Mouse (Mus musculus): Measurements from ENCODE around the gene Olfr1151.

Gene Olfr1151

GRCm38 (mm10) chr2:87855562-87855961, at the start of gene Olfr1151:
TSS of gene Olfr1151 (plus strand) at chr2:87855862.
- no peak for DNase-seq (ENCODE audit: low spot score in 2 of 2)

GRCm38 (mm10) chr2:87809522-87809921, 46.1 kb upstream of the Olfr1151 start, which contains the start of gene Olfr1145:
TSS of gene Olfr1145 (plus strand) at chr2:87809822.
- no peak for DNase-seq (ENCODE audit: low spot score in 2 of 2)

DNA sequence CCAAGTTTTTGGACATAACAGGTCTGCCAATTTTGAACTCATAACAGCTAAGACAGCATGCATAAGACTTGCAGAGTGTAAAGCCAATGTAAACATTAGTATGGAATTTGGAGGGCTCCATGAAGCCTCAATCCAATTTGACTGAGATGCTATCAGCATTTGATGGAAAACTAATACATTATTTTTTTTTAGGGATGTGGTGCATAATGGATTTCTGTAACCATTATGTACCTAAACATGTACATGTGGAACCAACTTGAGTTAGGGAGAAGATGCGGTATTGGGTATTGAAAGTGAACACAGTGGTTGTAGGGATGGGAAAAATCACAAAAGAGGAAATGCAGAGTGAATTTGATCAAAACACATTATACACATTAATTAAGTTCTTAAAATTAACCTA, 25.4 kb upstream of the Olfr1151 start, which contains the start of gene Olfr1148:
Gene Olfr1148, plus strand, starts transcription at position 301 of the 400 bp plus-strand sequence.
- DNase-seq (ENCODE audit: low spot score in 2 of 2) = no peak

DNA sequence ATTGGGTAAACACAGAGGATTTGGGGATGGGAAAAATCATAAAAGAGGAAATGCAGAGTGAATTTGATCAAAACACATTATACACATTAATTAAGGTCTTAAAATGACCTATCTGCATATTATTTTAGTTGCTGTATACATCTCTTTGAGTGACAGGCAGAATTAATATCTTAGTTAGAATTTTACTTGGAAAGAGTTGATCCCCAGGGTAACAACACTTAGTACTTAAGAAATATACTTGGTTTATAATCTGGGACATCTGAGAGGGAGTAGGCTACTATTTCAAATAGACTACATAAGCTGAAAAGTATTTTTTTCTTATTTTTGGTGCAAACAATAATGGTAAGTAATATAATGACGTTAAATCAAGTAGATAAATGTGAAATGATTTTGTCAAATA, 12.0 kb upstream of the Olfr1151 start, which contains the start of gene Olfr1150-ps1:
Gene Olfr1150-ps1, plus strand, starts transcription at position 301 of the 400 bp plus-strand sequence.
- DNase-seq (ENCODE audit: low spot score in 2 of 2) = no peak

- no peak for DNase-seq (ENCODE audit: low spot score in 2 of 2)
Measured at GRCm38 (mm10) chr2:87866192-87866591, 10.5 kb downstream of the Olfr1151 start, which contains the start of gene Olfr1152. TSS of gene Olfr1152 (plus strand) at chr2:87866492.

DNA sequence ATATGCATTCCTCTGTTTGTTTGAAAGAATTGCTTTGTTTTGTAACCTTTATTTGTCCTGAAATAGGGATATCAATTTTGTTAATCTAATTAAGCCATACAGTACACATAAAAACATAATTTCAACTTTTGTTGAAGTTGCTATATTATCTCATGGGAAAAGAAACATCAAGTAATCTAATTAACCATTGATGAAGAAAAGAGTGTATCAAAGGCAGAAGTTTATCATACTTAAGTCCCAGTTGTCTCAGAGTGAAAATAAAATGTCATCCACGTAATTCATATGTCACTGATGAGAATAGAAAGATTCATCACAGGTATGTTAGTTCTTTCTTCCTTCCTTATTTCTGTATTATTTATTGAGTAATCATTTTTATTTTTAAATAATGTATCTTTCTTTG, 39.0 kb downstream of the Olfr1151 start, which contains the start of gene Olfr1153:
Gene Olfr1153, plus strand, starts transcription at position 301 of the 400 bp plus-strand sequence.
- DNase-seq (ENCODE audit: low spot score in 2 of 2) = no peak

- no peak for DNase-seq (ENCODE audit: low spot score in 2 of 2)
Measured at GRCm38 (mm10) chr2:87905066-87905465, 49.4 kb downstream of the Olfr1151 start, which contains the start of gene Olfr1154. TSS of gene Olfr1154 (minus strand) at chr2:87905166.

Measured in spleen, postnatal 36 days (tissue).